In the genomic region with DNA sequence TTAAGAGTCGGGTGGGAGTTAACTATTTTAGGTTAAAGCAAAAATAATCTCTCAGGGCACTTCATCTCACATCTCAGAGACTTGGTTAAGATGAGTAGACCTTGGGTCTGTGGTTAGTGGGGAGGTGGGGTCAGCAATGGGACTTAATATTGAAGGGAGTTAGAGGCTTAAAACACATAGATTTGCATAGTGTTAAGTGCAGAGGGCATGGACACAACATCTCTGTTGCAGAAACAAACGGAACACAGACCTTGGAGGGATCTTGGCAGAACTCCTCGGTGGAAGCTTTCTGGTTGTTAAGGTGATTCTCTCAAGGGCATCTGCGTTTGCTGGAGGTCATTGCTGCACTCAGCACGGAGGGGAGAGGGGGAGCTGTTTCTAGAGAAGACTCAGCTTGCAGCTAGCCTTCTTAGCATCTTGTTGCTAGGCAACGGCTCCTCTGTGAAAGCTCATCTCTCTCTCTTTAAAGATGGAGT, we compare ENCODE assay signal across 8 mouse cellular contexts. TPM values are rescaled to one million over a fixed set of nuclear protein-coding genes. Genes with fewer than 3 reads are reported as not detected.
DNase-seq lines count a peak whose midpoint lies in the region; ATAC-seq lines count a peak whose summit lies in the region.

No protein-coding gene starts in this region.

- peaks cover 9% of the 10 kb centered on the region; the same call in 1 of the 2 replicates for H3K9me3 ChIP-seq in forebrain, embryonic 13.5 days (replicated peaks)
- 0 out of 2 replicates have a peak, but pooled peaks cover 3% of the 10 kb centered on the region for H3K9me3 ChIP-seq in intestine, embryonic 14.5 days (ENCODE audit: control insufficient read depth, low read length)
- H3K9me3 ChIP-seq in neural tube, embryonic 11.5 days (ENCODE audit: control insufficient read depth, low read length), result no peaks in the 10 kb centered on the region

- H3K27ac ChIP-seq in forebrain, embryonic 13.5 days, result peak overlapping the region; percentile 87
- no peak overlapping the region for H3K27ac ChIP-seq in intestine, embryonic 14.5 days (ENCODE audit: low read depth)
- peak overlapping the region; percentile 79 for H3K27ac ChIP-seq in neural tube, embryonic 11.5 days (ENCODE audit: low read depth, low read length)

- peak overlapping the region; percentile 32; the same call in 1 of the 2 replicates for H3K9ac ChIP-seq in forebrain, embryonic 13.5 days
- no peak overlapping the region for H3K9ac ChIP-seq in intestine, embryonic 14.5 days (ENCODE audit: low read length)
- 0 out of 2 replicates have a peak overlapping the region, but pooled peaks have one; percentile 18 for H3K9ac ChIP-seq in neural tube, embryonic 11.5 days (ENCODE audit: low read length)

- no peaks in the 10 kb centered on the region for H3K36me3 ChIP-seq in forebrain, embryonic 13.5 days (ENCODE audit: poor library complexity, severe bottlenecking)
- no peaks in the 10 kb centered on the region for H3K36me3 ChIP-seq in intestine, embryonic 14.5 days (ENCODE audit: control insufficient read depth, insufficient read depth, low read length)
- H3K36me3 ChIP-seq in neural tube, embryonic 11.5 days (ENCODE audit: control insufficient read depth, insufficient read depth, low read length), result no peaks in the 10 kb centered on the region

- H3K4me1 ChIP-seq in forebrain, embryonic 13.5 days, result peaks cover 17% of the 10 kb centered on the region; the same call in 1 of the 2 replicates
- no peaks in the 10 kb centered on the region; the same call in 1 of the 2 replicates for H3K4me1 ChIP-seq in intestine, embryonic 14.5 days (replicated peaks; ENCODE audit: control insufficient read depth, insufficient read depth, low read length)
- H3K4me1 ChIP-seq in neural tube, embryonic 11.5 days (ENCODE audit: control insufficient read depth, insufficient read depth, low read length), result peaks cover 5% of the 10 kb centered on the region; the same call in 1 of the 2 replicates

- WGBS in forebrain, embryonic 13.5 days, result 3% methylated on average over 6 of the region's 6 CpGs
- 3% methylated on average over 6 of the region's 6 CpGs for WGBS in intestine, embryonic 14.5 days
- WGBS in neural tube, embryonic 11.5 days, result 5% methylated on average over 6 of the region's 6 CpGs

- peak; percentile 48 for DNase-seq in adrenal gland, adult 2 months
- no peak for DNase-seq in adrenal gland, postnatal 25 days
- DNase-seq in adrenal gland, postnatal 14 days, result peak; percentile 57
- peak; percentile 60 for DNase-seq in intestine, embryonic 14.5 days (ENCODE audit: low spot score)
- peak; percentile 70 for DNase-seq in left cerebral cortex, postnatal 4 days
- DNase-seq in neural tube, embryonic 11.5 days (ENCODE audit: low spot score), result peak; percentile 82

- no peaks in the 10 kb centered on the region for H3K27me3 ChIP-seq in forebrain, embryonic 13.5 days
- H3K27me3 ChIP-seq in intestine, embryonic 14.5 days (replicated peaks; ENCODE audit: control insufficient read depth, insufficient read depth, low read length), result no peaks in the 10 kb centered on the region
- H3K27me3 ChIP-seq in neural tube, embryonic 11.5 days (ENCODE audit: control insufficient read depth, insufficient read depth, low read length), result no peaks in the 10 kb centered on the region

- peak overlapping the region; percentile 32 for H3K4me3 ChIP-seq in forebrain, embryonic 13.5 days
- peak overlapping the region; percentile 33; the same call in 1 of the 2 replicates for H3K4me3 ChIP-seq in intestine, embryonic 14.5 days (ENCODE audit: low read depth, low read length)
- H3K4me3 ChIP-seq in neural tube, embryonic 11.5 days (ENCODE audit: low read depth, low read length), result peak overlapping the region; percentile 12; the same call in 1 of the 2 replicates

- intact Hi-C loops in left cerebral cortex, postnatal 4 days (cut with DNase I), result loop anchor here (2.0 kb wide), 1 partner anchor 152 kb away; the partner anchor contains the start of gene Scn3a

- H3K4me2 ChIP-seq in forebrain, embryonic 13.5 days, result peak overlapping the region; percentile 62
- peak overlapping the region; percentile 68 for H3K4me2 ChIP-seq in intestine, embryonic 14.5 days (ENCODE audit: low read length)
- H3K4me2 ChIP-seq in neural tube, embryonic 11.5 days (ENCODE audit: low read depth), result peak overlapping the region; percentile 60

- ATAC-seq in forebrain, embryonic 13.5 days, result peak; percentile 86
- peak; percentile 50; the same call in 1 of the 2 replicates for ATAC-seq in intestine, embryonic 14.5 days (replicated peaks; ENCODE audit: low FRiP score, low TSS enrichment, low read depth)
- ATAC-seq in neural tube, embryonic 11.5 days (ENCODE audit: insufficient read depth, low FRiP score, low TSS enrichment), result peak; percentile 81
- ATAC-seq in monocyte, adult 5-6 weeks (replicated peaks; ENCODE audit: insufficient number of reproducible peaks, low FRiP score, low TSS enrichment, poor library complexity, severe bottlenecking), result no peak

RNA-seq across cellular contexts. Expression of gene Slc38a11, which starts 51.0 kb away (rescaled TPM):
- 10 to 100 TPM; 17.4 to 29.9 TPM for total RNA-seq in adrenal gland, adult 2 months (2021)
- polyA plus RNA-seq in adrenal gland, adult 2 months (2012; rRNA removed), result 3.8 and 4.4 TPM in 2 replicates
- total RNA-seq in adrenal gland, postnatal 25 days (2021), result 16.8 and 23.1 TPM in 2 replicates
- 19.6 and 27.8 TPM in 2 replicates for total RNA-seq in adrenal gland, postnatal 14 days (2021)
- 0.80 and 1.1 TPM in 2 replicates for polyA plus RNA-seq in forebrain, embryonic 13.5 days (2015; fragmentation: Nextera tagmentation; extraction: Ambion mirVana)
- polyA plus RNA-seq in intestine, embryonic 14.5 days (2014; fragmentation: Nextera tagmentation; extraction: Ambion mirVana), result not detected in 2 replicates
- 1 to 10 TPM; 1.4 to 1.6 TPM for total RNA-seq in left cerebral cortex, postnatal 4 days (2021)
- polyA plus RNA-seq in neural tube, embryonic 11.5 days (2014; fragmentation: Nextera tagmentation; extraction: Ambion mirVana), result 0.28 TPM in 1 of 2 replicates, not detected in the other
- total RNA-seq in monocyte, adult 5-6 weeks (2017), result 0.39 TPM in 1 of 3 replicates, not detected in the others
